Mouse (Mus musculus) hindbrain, postnatal 0 days (tissue): ENCODE measurements at regions not wholly inside any gene's neighbourhood (a gene's known extent, or its start where the extent isn't known, plus 50 kb on each side); places are given as distances from the start of the nearest gene placed in this dataset.

Experiments
- ATAC-seq: fragments of 200-750 bp; cut with Nextera tagmentation; 2 replicates; pipeline ENCODE4 v1.8.0; 2017; ENCODE audit warnings: mild to moderate bottlenecking, moderate TSS enrichment, moderate library complexity
- DNase-seq: peaks from one replicate; pipeline ENCODE4 v3.0.0-alpha.2; 2015; ENCODE audit warnings: low spot score
- H3K27ac ChIP-seq: fragments of 300-500 bp; sonication (generic); 2 replicates; pipeline ENCODE4 v1.5.1; 2014; ENCODE audit warnings: mild to moderate bottlenecking
- H3K27me3 ChIP-seq: fragments of 300-500 bp; sonication (generic); 2 replicates; pipeline ENCODE4 v1.6.1; 2014; ENCODE audit warnings: low read length, mixed read lengths; ENCODE audit not compliant: insufficient read depth
- H3K36me3 ChIP-seq: fragments of 300-500 bp; sonication (generic); 2 replicates; pipeline ENCODE4 v1.6.1; 2014; ENCODE audit warnings: low read length, mixed read lengths; ENCODE audit not compliant: insufficient read depth
- H3K4me1 ChIP-seq: fragments of 300-500 bp; sonication (generic); 2 replicates; pipeline ENCODE4 v1.6.1; 2014; ENCODE audit warnings: antibody characterized with exemption, low read length, mixed read lengths; ENCODE audit not compliant: insufficient read depth
- H3K4me2 ChIP-seq: fragments of 300-500 bp; sonication (generic); 2 replicates; pipeline ENCODE4 v1.6.1; 2014; ENCODE audit warnings: low read depth, mild to moderate bottlenecking, low read length, moderate library complexity, mixed read lengths
- H3K4me3 ChIP-seq: fragments of 300-500 bp; sonication (generic); 2 replicates; pipeline ENCODE4 v1.5.1; 2014; ENCODE audit warnings: low read length
- H3K9ac ChIP-seq: fragments of 300-500 bp; sonication (generic); replicated peaks from 2 replicates; pipeline ENCODE4 v1.6.1; 2014; ENCODE audit warnings: mild to moderate bottlenecking, low read length, moderate library complexity, mixed read lengths
- H3K9me3 ChIP-seq: fragments of 300-500 bp; sonication (generic); 2 replicates; pipeline ENCODE4 v1.6.1; 2016; ENCODE audit warnings: low read length, mixed read lengths
- CTCF ChIP-seq: IDR thresholded peaks from 2 replicates; pipeline ENCODE4 v1.5.1; 2016; ENCODE audit warnings: antibody characterized with exemption, control low read depth, low read depth
- WGBS: fragments of 180-500 bp; shearing (Covaris S2); extraction: QIAGEN DNeasy Blood & Tissue Kit; methylation state at CpG from one replicate; pipeline ENCODE4 v1.1.7; 2014; 5-methylcytosine and 5-hydroxymethylcytosine counted together

- Histone ChIP-seq H3K36me3 (no peaks in the 10 kb centered on the region), H3K9me3 (no peaks in the 10 kb centered on the region), H3K27me3 (no peaks in the 10 kb centered on the region), H3K4me2 (no peak overlapping the region), H3K27ac (no peak overlapping the region), H3K4me3 (no peak overlapping the region), H3K4me1 (no peaks in the 10 kb centered on the region), H3K9ac (no peak overlapping the region)
- ATAC-seq: no peak
- WGBS: 89% methylated on average over 2 of the region's 2 CpGs
- no peak for TF ChIP-seq CTCF
- DNase-seq: no peak
Observed at GRCm38 (mm10) chr15:61532040-61532439, 609.2 kb upstream of the A1bg start.

DNA sequence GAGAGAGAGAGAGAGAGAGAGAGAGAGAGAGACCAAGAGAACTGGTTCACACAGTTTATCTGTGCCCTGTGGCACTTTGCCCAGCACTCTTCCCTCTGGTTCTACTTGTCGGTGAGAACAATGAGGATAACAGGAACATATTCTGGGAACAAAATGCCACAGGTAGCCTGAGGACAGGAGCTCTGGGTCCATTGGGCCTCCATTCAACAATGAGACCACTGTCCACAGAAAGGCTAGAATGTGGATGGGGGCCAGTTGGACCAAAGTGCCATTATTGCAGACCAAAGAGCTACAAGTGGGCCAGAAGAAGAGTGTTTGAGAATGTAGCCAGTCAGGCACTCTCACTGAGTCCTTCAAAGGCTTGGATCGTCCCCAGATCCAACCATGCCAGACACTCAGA lies 600.2 kb upstream of the A1bg start:
- no peaks in the 10 kb centered on the region for H3K36me3 ChIP-seq
- WGBS: 62% methylated on average over 2 of the region's 2 CpGs
- ATAC-seq (no peak), DNase-seq (no peak)
- H3K4me2 ChIP-seq: no peak overlapping the region
- H3K4me1 ChIP-seq: no peaks in the 10 kb centered on the region
- no peak overlapping the region for H3K4me3 ChIP-seq
- no peaks in the 10 kb centered on the region for H3K9me3 ChIP-seq
- no peaks in the 10 kb centered on the region for H3K27me3 ChIP-seq
- H3K27ac ChIP-seq: no peak overlapping the region
- no peak for TF ChIP-seq CTCF
- no peak overlapping the region for H3K9ac ChIP-seq

- no peaks in the 10 kb centered on the region for H3K9me3 ChIP-seq
- no peak for TF ChIP-seq CTCF
- H3K27me3 ChIP-seq: no peaks in the 10 kb centered on the region
- no peak overlapping the region for H3K4me2 ChIP-seq
- DNase-seq: no peak
- 50% methylated on average over 1 of the region's 1 CpGs for WGBS
- H3K4me1 ChIP-seq: no peaks in the 10 kb centered on the region
- H3K36me3 ChIP-seq: no peaks in the 10 kb centered on the region
- H3K27ac ChIP-seq: no peak overlapping the region
- H3K9ac ChIP-seq: no peak overlapping the region
- no peak for ATAC-seq
- H3K4me3 ChIP-seq: no peak overlapping the region
Observed at GRCm38 (mm10) chr15:61517265-61517664, 594.5 kb upstream of the A1bg start.

GRCm38 (mm10) chr15:61514324-61514723 lies 591.5 kb upstream of the A1bg start:
- Histone ChIP-seq H3K4me3 (no peak overlapping the region), H3K27me3 (no peaks in the 10 kb centered on the region), H3K9me3 (no peaks in the 10 kb centered on the region), H3K36me3 (no peaks in the 10 kb centered on the region), H3K27ac (no peak overlapping the region), H3K4me1 (no peaks in the 10 kb centered on the region), H3K9ac (no peak overlapping the region), H3K4me2 (no peak overlapping the region)
- ATAC-seq (no peak), DNase-seq (no peak)
- WGBS: 32% methylated on average over 1 of the region's 1 CpGs
- no peak for TF ChIP-seq CTCF

- Histone ChIP-seq H3K36me3 (no peaks in the 10 kb centered on the region), H3K27me3 (no peaks in the 10 kb centered on the region), H3K4me2 (no peak overlapping the region), H3K27ac (no peak overlapping the region), H3K4me3 (no peak overlapping the region), H3K9ac (no peak overlapping the region), H3K4me1 (no peaks in the 10 kb centered on the region), H3K9me3 (no peaks in the 10 kb centered on the region)
- ATAC-seq (no peak), DNase-seq (no peak)
- whole genome bisulfite sequencing: 93% methylated on average over 6 of the region's 6 CpGs
- TF ChIP-seq CTCF: no peak
Observed at GRCm38 (mm10) chr15:61508806-61509205, 586.0 kb upstream of the A1bg start.

DNA sequence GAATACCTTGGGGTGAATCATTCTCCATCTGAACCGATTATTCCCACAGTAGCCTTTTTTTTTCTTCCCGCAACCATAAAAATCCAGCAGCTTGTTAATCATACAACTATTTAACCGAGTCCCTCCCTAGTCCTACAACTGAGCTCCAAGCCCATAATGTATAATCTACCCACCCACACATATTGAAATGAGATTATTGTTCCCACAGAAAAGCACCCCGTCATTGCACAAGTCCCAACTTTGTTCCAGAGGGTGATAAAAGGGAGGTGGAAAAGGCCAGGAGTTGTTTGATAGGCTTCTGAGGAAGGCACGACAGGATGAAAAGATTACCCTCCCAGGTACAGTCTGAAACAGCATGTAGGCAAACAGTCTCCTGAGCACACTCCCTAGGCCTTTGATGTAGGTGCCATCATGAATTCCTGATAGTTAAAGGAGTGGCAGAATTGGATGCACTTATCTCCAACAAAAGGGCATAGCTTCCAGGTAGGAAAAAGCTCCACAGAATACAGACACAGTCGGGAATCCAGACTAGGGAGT lies 583.6 kb upstream of the A1bg start:
- TF ChIP-seq CTCF: no peak
- Histone ChIP-seq H3K27ac (no peak overlapping the region), H3K9ac (no peak overlapping the region), H3K4me3 (no peak overlapping the region), H3K4me1 (no peaks in the 10 kb centered on the region), H3K27me3 (no peaks in the 10 kb centered on the region), H3K36me3 (no peaks in the 10 kb centered on the region), H3K9me3 (no peaks in the 10 kb centered on the region), H3K4me2 (no peak overlapping the region)
- WGBS: 80% methylated on average over 6 of the region's 6 CpGs
- ATAC-seq (no peak), DNase-seq (no peak)

GRCm38 (mm10) chr15:61503436-61503835 lies 580.6 kb upstream of the A1bg start:
- peak; percentile 48 for DNase-seq
- TF ChIP-seq CTCF: no peak
- Histone ChIP-seq H3K27ac (no peak overlapping the region), H3K4me1 (no peaks in the 10 kb centered on the region), H3K9ac (no peak overlapping the region), H3K4me3 (no peak overlapping the region), H3K4me2 (no peak overlapping the region), H3K36me3 (no peaks in the 10 kb centered on the region), H3K27me3 (no peaks in the 10 kb centered on the region), H3K9me3 (no peaks in the 10 kb centered on the region)
- ATAC-seq: no peak
- 46% methylated on average over 7 of the region's 7 CpGs for WGBS
